Mouse (Mus musculus) hindbrain, embryonic 15.5 days (tissue): Measurements from ENCODE around the gene Bpifa1. TPM values are rescaled to one million over a fixed set of nuclear protein-coding genes. Genes with fewer than 3 reads are reported as not detected.
"Not testable (repeated sequence)": the region's sequence is repeated elsewhere in the genome, so short reads cannot be mapped to it uniquely, and the experiment has no call there.

Source experiments
- ATAC-seq: fragments of 200-750 bp; cut with Nextera tagmentation; 2 replicates; pipeline ENCODE4 v1.8.0; 2017; ENCODE audit warnings: low read depth, moderate number of reproducible peaks, moderate TSS enrichment; ENCODE audit not compliant: low FRiP score
- H3K27ac ChIP-seq: fragments of 300-500 bp; sonication (generic); replicated peaks from 2 replicates; pipeline ENCODE4 v1.5.1; 2015; ENCODE audit warnings: mild to moderate bottlenecking, inconsistent platforms
- H3K27me3 ChIP-seq: fragments of 300-500 bp; sonication (generic); 2 replicates; pipeline ENCODE4 v1.6.1; 2015; ENCODE audit warnings: control low read depth, inconsistent platforms
- H3K36me3 ChIP-seq: fragments of 300-500 bp; sonication (generic); 2 replicates; pipeline ENCODE4 v1.6.1; 2015; ENCODE audit warnings: control low read depth, inconsistent platforms
- H3K4me1 ChIP-seq: fragments of 300-500 bp; sonication (generic); replicated peaks from 2 replicates; pipeline ENCODE4 v1.6.1; 2015; ENCODE audit warnings: control low read depth, inconsistent platforms
- H3K4me2 ChIP-seq: fragments of 300-500 bp; sonication (generic); 2 replicates; pipeline ENCODE4 v1.6.1; 2015; ENCODE audit warnings: moderate library complexity, mild to moderate bottlenecking, inconsistent platforms
- H3K4me3 ChIP-seq: fragments of 300-500 bp; sonication (generic); 2 replicates; pipeline ENCODE4 v1.5.1; 2015; ENCODE audit warnings: mild to moderate bottlenecking, inconsistent platforms
- H3K9ac ChIP-seq: fragments of 300-500 bp; sonication (generic); 2 replicates; pipeline ENCODE4 v1.6.1; 2015; ENCODE audit warnings: inconsistent platforms
- H3K9me3 ChIP-seq: fragments of 300-500 bp; sonication (generic); 2 replicates; pipeline ENCODE4 v1.6.1; 2016; ENCODE audit warnings: control low read depth, inconsistent platforms
- WGBS: fragments of 180-500 bp; shearing (Covaris S2); methylation state at CpG from one replicate; pipeline ENCODE4 v1.1.7; 2015; 5-methylcytosine and 5-hydroxymethylcytosine counted together
- polyA plus RNA-seq: library from polyadenylated mRNA; unstranded; fragments of >200 nt; fragmentation: Nextera tagmentation; extraction: Ambion mirVana; gene quantifications from 2 replicates; pipeline ENCODE4 v1.2.1, GENCODE M21; 2015

Bpifa1 gene
- polyA plus RNA-seq, 1 experiment from 2014 or later, result 0.18 TPM

DNA sequence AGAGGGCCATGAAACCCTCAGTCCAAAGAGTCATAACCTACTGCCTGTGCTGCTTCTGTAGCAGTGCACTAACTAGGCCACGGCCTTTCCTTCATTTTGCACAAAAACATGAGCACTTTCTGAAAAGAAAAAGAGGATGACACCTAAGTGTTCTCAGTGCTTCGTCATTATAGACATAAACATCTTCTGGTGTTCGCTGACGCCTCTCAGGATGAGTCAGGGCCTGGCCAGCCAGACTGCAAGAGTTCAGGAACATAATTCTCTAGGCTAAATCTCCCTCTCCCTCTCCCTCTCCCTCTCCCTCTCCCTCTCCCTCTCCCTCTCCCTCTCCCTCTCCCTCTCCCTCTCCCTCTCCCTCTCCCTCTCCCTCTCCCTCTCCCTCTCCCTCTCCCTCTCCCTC is 40.4 kb downstream of the Bpifa1 start:
- ATAC-seq, H3K27ac ChIP-seq, H3K36me3 ChIP-seq, H3K27me3 ChIP-seq, H3K9ac ChIP-seq, H3K4me2 ChIP-seq, H3K4me3 ChIP-seq, H3K9me3 ChIP-seq, H3K4me1 ChIP-seq: not testable (repeated sequence)
- 76% methylated on average over 4 of the region's 4 CpGs for WGBS

DNA sequence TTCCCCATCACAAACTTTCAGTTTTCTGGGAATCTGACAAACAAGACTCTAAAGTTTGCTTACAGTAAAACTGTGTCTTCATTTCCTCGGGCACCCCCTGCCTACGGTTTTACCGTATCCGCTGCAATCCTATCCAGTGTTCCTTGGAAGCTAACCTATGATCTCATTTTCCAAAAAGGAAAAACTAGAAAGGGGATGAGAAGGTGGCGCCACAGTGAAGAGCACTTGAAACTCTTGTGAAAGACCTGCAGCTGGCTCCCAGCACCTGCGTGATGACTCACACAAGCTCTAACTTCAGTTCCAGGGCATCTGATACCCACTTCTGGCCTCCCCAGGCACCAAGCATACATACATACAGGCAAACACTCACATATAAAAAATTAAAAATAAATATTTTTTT is 42.6 kb downstream of the Bpifa1 start:
- Histone ChIP-seq H3K4me3 (no peak overlapping the region), H3K4me2 (no peak overlapping the region), H3K36me3 (no peaks in the 10 kb centered on the region), H3K27me3 (no peaks in the 10 kb centered on the region), H3K9me3 (no peaks in the 10 kb centered on the region), H3K27ac (no peak overlapping the region), H3K4me1 (no peaks in the 10 kb centered on the region), H3K9ac (no peak overlapping the region)
- ATAC-seq, result no peak
- 91% methylated on average over 6 of the region's 6 CpGs for WGBS

GRCm38 (mm10) chr2:154185748-154186147 is 43.1 kb downstream of the Bpifa1 start:
- no peak for ATAC-seq
- Histone ChIP-seq H3K4me1 (no peaks in the 10 kb centered on the region), H3K4me3 (no peak overlapping the region), H3K27me3 (no peaks in the 10 kb centered on the region), H3K4me2 (no peak overlapping the region), H3K36me3 (no peaks in the 10 kb centered on the region), H3K27ac (no peak overlapping the region), H3K9ac (no peak overlapping the region), H3K9me3 (no peaks in the 10 kb centered on the region)
- 90% methylated on average over 3 of the region's 3 CpGs for WGBS

GRCm38 (mm10) chr2:154187468-154187867 is 44.8 kb downstream of the Bpifa1 start:
- Histone ChIP-seq H3K9ac (no peak overlapping the region), H3K9me3 (no peaks in the 10 kb centered on the region), H3K36me3 (no peaks in the 10 kb centered on the region), H3K4me2 (no peak overlapping the region), H3K4me3 (no peak overlapping the region), H3K27ac (no peak overlapping the region), H3K4me1 (no peaks in the 10 kb centered on the region), H3K27me3 (no peaks in the 10 kb centered on the region)
- 43% methylated on average over 5 of the region's 5 CpGs for WGBS
- ATAC-seq, result no peak

- ATAC-seq, result no peak
- no peak overlapping the region for H3K4me2 ChIP-seq
- H3K27me3 ChIP-seq, result no peaks in the 10 kb centered on the region
- H3K27ac ChIP-seq, result no peak overlapping the region
- no peak overlapping the region for H3K9ac ChIP-seq
- no peaks in the 10 kb centered on the region for H3K36me3 ChIP-seq
- no peaks in the 10 kb centered on the region for H3K9me3 ChIP-seq
- H3K4me3 ChIP-seq, result no peak overlapping the region
- WGBS, result 87% methylated on average over 7 of the region's 7 CpGs
- H3K4me1 ChIP-seq, result no peaks in the 10 kb centered on the region
These were observed 47.3 kb downstream of the Bpifa1 start for GRCm38 (mm10) chr2:154189877-154190434.

- no peaks in the 10 kb centered on the region for H3K27me3 ChIP-seq
- H3K27ac ChIP-seq, result no peak within 1 kb of the TSS
- no peak within 1 kb of the TSS for H3K4me2 ChIP-seq
- 85% methylated on average over 11 of the region's 11 CpGs for WGBS
- no peaks in the 10 kb centered on the region for H3K9me3 ChIP-seq
- no peaks in the 10 kb centered on the region for H3K4me1 ChIP-seq
- no peak for ATAC-seq
- H3K36me3 ChIP-seq, result no peaks in the 10 kb centered on the region
- no peak within 1 kb of the TSS for H3K4me3 ChIP-seq
- H3K9ac ChIP-seq, result no peak within 1 kb of the TSS
These were observed 48.0 kb downstream of the Bpifa1 start, which contains the start of gene Bpifb1 for GRCm38 (mm10) chr2:154190546-154191258. Bpifb1 (plus strand) TSS chr2:154190818.

DNA sequence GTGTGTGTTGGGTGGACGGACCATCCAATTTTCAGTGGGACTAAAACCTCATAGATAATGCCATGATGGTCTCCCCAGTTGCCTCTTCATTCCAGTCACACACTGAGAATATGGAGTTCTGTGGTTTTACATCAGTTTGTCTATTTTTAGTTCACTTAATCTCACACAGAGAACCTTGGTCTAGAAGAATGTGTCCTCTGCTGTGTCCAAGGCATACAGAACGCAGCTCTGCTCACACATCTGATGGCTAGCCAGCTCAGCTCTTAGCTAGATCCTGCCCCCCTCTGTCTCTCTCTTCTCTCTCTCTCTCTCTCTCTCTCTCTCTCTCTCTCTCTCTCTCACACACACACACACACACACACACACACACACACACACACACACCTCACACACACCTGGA is 49.5 kb downstream of the Bpifa1 start:
- no peaks in the 10 kb centered on the region for H3K9me3 ChIP-seq
- H3K9ac ChIP-seq, result no peak overlapping the region
- no peak overlapping the region for H3K4me2 ChIP-seq
- no peak for ATAC-seq
- H3K4me1 ChIP-seq, result no peaks in the 10 kb centered on the region
- H3K27ac ChIP-seq, result no peak overlapping the region
- no peak overlapping the region for H3K4me3 ChIP-seq
- H3K36me3 ChIP-seq, result no peaks in the 10 kb centered on the region
- WGBS, result 89% methylated on average over 2 of the region's 2 CpGs
- H3K27me3 ChIP-seq, result no peaks in the 10 kb centered on the region

DNA sequence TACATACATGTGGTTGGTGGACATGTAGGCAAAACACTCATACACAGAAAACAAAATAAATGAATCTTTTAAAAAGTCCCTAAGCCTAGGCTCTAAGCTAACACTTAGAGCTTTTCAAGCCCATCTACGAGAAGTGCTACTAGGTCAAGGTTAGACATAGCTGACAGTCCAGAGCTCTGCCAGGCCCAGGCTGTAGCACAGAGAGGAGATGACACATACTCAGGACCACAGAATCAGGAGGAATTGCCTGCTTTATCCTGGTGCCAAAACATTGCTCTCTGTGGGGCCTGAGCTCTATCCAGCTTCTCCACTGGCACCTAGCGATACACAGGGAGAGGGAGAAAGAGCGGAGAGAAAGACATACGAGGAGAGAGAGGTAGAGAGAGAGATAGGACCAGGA is 50.4 kb downstream of the Bpifa1 start:
- Histone ChIP-seq H3K9me3 (no peaks in the 10 kb centered on the region), H3K4me2 (no peak overlapping the region), H3K27ac (no peak overlapping the region), H3K27me3 (no peaks in the 10 kb centered on the region), H3K9ac (no peak overlapping the region), H3K4me1 (no peaks in the 10 kb centered on the region), H3K4me3 (no peak overlapping the region), H3K36me3 (no peaks in the 10 kb centered on the region)
- ATAC-seq, result no peak
- 88% methylated on average over 4 of the region's 4 CpGs for WGBS

DNA sequence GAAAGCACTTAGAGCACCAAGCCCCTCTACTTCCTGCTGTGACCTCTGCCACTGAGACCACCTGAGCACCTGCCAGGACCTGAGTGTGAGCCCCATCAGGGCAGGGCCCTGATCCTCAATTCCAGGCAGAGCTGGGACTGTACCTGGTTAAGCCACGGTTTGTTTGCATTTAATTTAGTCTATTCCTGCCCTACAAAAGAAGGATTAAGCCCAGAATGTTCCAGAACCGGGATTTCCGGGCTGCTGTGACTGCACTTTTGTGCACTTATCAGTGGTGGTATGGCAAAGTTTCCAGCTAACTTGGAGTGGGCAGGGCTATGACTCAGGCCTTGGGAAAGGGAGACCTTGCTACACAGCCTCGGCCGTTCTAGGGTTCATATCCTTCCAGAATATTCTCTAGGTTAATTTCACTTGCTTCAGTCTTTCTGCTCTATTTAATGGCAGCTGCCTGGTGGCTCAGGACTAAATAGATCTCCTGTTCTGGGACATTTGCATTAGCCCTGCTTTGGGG is 51.4 kb downstream of the Bpifa1 start:
- H3K27ac ChIP-seq, result no peak overlapping the region
- H3K4me2 ChIP-seq, result no peak overlapping the region
- no peaks in the 10 kb centered on the region for H3K36me3 ChIP-seq
- no peaks in the 10 kb centered on the region for H3K4me1 ChIP-seq
- no peak for ATAC-seq
- H3K9me3 ChIP-seq, result no peaks in the 10 kb centered on the region
- H3K4me3 ChIP-seq, result no peak overlapping the region
- 79% methylated on average over 5 of the region's 5 CpGs for WGBS
- no peaks in the 10 kb centered on the region for H3K27me3 ChIP-seq
- no peak overlapping the region for H3K9ac ChIP-seq

DNA sequence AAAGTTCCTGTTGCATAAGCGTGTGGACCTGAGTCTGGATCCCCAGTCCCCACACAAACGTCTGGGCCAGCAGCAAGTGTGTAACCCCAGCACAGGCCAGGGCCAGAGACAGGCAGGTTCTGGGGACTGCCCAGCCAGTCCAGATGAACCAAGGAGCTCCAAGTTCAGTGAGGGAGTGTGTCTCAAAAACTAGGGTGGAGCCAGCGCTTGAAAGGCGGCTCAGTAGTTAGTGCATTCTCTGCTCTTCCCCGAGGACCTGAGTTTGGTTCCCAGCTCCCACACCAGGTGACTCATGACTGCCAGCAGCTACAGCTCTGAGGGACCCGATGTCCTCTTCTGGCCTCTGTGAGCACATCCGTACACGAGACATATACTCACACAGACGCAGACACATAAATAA is 54.4 kb downstream of the Bpifa1 start:
- no peak for ATAC-seq
- no peak overlapping the region for H3K4me2 ChIP-seq
- no peak overlapping the region for H3K27ac ChIP-seq
- H3K4me3 ChIP-seq, result no peak overlapping the region
- no peaks in the 10 kb centered on the region for H3K27me3 ChIP-seq
- H3K9me3 ChIP-seq, result no peaks in the 10 kb centered on the region
- no peak overlapping the region for H3K9ac ChIP-seq
- no peaks in the 10 kb centered on the region for H3K36me3 ChIP-seq
- no peaks in the 10 kb centered on the region for H3K4me1 ChIP-seq
- WGBS, result 91% methylated on average over 9 of the region's 9 CpGs
